Mouse (Mus musculus) 3134 (cell line): Measurements from ENCODE around the gene Ltv1.

Source experiments
- DNase-seq: peaks from one replicate; pipeline ENCODE4 v3.0.0-alpha.2; 2011; ENCODE audit warnings: low spot score; ENCODE audit not compliant: insufficient read length; ENCODE audit errors: extremely low read depth

Gene Ltv1

GRCm38 (mm10) chr10:13192731-13193351, at the start of gene Ltv1:
Ltv1 (minus strand) TSS chr10:13193168.
- peak; percentile 93 for DNase-seq

DNA sequence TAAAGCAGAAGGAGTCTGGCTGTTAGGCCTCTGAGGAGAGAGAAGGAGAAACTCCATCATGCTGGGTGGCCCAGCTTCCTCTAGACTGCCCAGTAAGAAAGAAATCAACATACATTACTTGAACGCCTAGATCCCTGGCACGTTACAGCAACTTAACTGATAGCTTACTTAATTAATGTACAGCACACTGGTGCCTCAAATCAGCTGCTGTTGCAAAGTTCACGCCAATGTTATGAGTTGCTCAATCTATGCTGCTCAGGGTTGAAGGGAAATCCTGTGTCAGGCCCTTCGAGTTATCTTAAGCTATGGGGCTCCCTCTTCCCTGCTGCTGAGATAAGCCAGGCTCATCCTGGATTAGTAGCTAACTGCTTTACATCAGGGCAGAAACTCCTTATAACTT, 47.5 kb upstream of the Ltv1 start:
- DNase-seq: no peak

GRCm38 (mm10) chr10:13238188-13238587, 45.2 kb upstream of the Ltv1 start:
- DNase-seq: no peak

DNA sequence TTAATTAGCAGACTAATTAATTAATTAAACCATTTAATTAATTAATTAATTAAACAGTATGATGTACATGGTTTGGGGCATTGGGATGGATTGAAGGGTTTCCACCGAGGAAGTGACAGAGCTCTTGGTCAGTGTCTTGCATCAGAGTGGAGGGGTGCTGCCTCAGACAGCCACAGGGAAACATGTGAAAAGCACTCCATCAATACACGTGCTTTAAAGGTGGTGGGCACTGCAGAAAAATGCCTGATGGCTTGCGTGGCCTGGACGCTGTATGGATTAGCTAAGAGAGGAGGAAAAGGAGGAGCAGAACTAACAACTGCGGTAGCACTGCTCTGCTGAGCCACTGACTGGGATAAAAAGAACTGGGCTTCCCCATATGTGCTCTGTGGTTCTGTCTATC, 43.9 kb upstream of the Ltv1 start:
- no peak for DNase-seq

DNA sequence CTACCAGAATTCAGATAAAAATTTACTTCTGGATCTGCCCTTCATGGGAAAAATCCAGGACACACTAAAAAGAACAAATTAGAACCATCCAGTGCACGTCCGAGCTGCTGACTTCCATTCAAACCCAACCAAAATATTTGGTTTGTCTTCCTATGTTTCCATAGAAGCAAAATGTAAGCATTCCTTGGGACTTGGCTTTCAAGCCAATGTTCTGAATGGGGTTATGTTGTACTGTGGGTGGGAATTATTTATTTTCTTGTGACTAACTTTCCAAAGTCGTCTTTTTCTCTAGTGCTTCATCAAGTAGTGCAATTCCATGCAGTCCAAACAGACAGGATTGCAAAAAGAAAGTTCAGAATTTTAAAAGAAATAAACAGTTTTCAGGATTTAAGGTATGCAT, 41.5 kb upstream of the Ltv1 start:
- DNase-seq: no peak

- no peak for DNase-seq
Measured at GRCm38 (mm10) chr10:13233941-13234340, 41.0 kb upstream of the Ltv1 start.

DNA sequence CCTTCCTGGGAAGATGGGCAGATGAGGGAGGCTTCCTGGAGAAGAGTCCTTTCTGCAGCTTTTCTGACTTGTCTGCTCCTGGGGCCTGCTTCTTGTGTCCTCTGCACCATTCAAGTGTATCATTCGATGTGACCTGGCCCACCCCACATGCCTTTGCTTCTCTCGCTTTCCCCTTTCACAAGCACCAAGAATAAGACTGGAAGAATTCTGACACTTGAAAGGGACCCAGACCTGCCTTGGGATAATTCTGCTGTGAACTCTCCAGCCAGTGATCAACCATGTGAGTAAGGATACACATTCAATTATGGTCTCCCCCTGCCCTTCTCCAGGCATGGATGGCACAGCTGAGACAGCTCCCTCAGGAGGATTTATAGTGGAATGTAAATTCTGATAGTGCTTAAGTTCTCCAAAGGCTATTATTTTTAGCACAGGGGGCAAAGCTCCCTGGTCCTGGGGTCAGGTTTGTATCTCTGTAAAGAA, 40.2 kb upstream of the Ltv1 start:
- DNase-seq: no peak

GRCm38 (mm10) chr10:13232443-13233142, 39.6 kb upstream of the Ltv1 start:
- no peak for DNase-seq

DNA sequence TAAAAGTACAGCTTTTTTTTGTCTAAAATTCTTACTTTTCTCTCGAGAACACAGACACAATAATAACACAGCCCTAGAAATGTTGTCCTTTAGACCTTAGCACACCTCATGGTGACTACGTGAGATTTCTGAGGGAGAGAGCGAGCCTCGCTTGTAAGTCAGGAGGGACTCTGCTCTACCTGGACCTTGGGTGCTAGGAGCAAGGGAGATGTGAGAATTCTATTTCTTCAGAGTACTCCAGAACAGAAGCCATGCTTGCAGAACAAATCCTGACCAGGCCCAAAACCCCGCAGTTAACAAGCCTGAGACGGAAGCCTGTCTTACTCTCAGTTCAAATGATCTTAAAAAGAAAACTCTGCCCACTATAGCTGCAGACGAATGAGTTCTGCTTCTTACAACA, 37.7 kb upstream of the Ltv1 start:
- DNase-seq: no peak

- no peak for DNase-seq
Measured at GRCm38 (mm10) chr10:13225377-13226063, 32.6 kb upstream of the Ltv1 start.

GRCm38 (mm10) chr10:13222135-13222534, 29.2 kb upstream of the Ltv1 start:
- DNase-seq: no peak

GRCm38 (mm10) chr10:13220061-13220460, 27.1 kb upstream of the Ltv1 start:
- no peak for DNase-seq

DNA sequence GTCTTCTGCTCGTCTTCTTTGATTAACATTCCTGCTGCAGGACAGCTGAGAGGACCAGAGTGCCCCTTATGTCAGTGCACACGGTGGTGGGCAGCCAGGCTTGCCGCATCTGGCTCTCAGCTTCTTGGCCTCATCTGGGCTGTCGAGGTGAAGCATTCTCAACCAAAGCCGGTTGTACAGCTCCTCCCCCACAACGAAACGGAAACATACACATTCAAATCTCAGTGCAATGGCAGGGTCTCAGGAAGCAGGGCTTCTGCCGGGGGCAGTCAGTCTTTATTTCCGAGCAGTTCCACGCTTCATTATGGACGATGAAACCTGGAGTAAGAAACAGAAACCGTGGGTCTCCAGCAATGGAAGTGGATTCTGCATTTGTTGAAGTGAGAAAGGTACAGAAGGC, 21.0 kb upstream of the Ltv1 start:
- DNase-seq: no peak

- DNase-seq: no peak
Measured at GRCm38 (mm10) chr10:13212829-13213228, 19.9 kb upstream of the Ltv1 start.

DNA sequence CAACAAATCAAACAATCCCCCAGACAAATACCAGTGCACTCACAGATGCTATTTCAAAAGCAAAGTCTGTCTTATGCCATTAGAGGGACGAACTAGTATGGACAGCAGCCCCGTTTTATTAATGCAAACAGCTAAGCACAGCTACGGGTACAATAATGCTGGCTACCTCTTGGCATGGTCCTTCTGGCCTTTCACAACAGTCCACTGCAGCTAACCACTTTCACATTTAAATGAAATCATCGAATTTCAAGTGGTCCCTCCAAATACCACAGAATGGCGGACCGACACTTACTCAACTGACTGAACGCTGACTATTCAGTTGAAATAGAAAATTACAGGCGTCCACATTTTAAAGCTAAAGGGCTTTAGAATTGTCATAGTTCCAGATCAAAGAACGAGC, 19.4 kb upstream of the Ltv1 start:
- DNase-seq: no peak

- DNase-seq: no peak
Measured at GRCm38 (mm10) chr10:13209930-13210637, 17.1 kb upstream of the Ltv1 start.

GRCm38 (mm10) chr10:13209506-13209905, 16.5 kb upstream of the Ltv1 start:
- DNase-seq: no peak

- DNase-seq: no peak
Measured at GRCm38 (mm10) chr10:13209061-13209460, 16.1 kb upstream of the Ltv1 start.

DNA sequence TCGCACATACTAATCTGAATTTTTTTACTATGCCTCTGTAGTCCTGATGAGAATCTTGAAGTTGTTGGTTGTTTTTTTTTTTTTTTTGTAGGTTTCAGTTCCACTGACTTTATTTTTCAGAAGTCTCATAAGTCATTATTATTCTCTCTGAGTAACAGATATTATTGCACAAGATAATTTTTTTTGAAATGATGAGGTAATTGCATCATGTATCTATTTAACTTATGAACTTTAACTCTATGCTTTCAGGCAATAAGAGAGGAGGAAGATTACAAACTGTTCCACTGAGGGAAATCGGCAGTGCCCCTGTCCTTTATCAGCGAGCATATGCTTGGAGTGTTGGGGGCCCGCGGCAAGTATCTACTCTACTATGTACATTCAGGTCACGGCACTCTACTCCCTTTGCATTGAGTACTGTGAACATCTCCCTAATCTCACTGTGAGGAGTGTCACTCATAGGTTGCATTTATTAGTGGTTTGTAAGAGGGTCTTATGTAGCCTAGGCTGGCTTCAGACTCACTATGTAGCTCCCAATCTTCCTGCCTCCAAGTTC, 8.8 kb upstream of the Ltv1 start:
- no peak for DNase-seq

- DNase-seq: no peak
Measured at GRCm38 (mm10) chr10:13200862-13201261, 7.9 kb upstream of the Ltv1 start.

DNA sequence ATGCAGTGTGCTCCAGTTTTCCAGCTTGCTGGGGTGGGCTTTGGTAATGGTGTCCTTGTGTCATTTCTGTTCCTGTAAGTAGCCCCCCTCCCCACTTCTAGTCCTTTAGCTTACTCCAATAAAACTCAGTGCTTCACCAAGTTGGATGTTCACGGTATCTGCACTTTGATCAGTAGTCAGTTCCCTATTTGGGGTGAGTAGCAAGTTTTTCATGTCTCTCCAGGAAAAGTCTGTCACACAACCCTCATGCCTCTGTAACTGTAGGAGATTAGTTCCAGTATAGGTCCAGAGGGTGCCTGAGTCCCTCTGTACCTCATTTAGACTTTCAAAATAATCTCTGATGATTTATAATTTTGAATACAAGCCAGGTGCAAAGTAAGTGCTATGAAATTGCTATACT, 6.3 kb upstream of the Ltv1 start:
- no peak for DNase-seq
